8 mouse cellular contexts compared by ENCODE assay signal in genomic region chr15:102692991-102693411, GRCm38 (mm10). TPM values are rescaled to one million over a fixed set of nuclear protein-coding genes. Genes with fewer than 3 reads are reported as not detected.
A peak's percentile ranks its signal among the peaks of the same experiment; 100 is the strongest.
DNase-seq lines count a peak whose midpoint lies in the region; ATAC-seq and TF ChIP-seq lines count a peak whose summit lies in the region.

No protein-coding gene starts in this region.

- 0 out of 2 replicates have a peak, but pooled peaks cover 10% of the 10 kb centered on the region for H3K4me1 ChIP-seq in embryonic facial prominence, embryonic 14.5 days (ENCODE audit: control insufficient read depth, insufficient read depth, low read length)
- peaks cover 22% of the 10 kb centered on the region for H3K4me1 ChIP-seq in heart, embryonic 15.5 days (replicated peaks)
- peaks cover 6% of the 10 kb centered on the region; the same call in 1 of the 2 replicates for H3K4me1 ChIP-seq in kidney, postnatal 0 days (replicated peaks; ENCODE audit: insufficient read depth, low read length)
- H3K4me1 ChIP-seq in liver, embryonic 15.5 days (replicated peaks) = peaks cover 10% of the 10 kb centered on the region

- H3K79me3 ChIP-seq in C2C12 (ENCODE audit: low read depth) = no peaks in the 10 kb centered on the region

- peak overlapping the region; percentile 8 for H3ac ChIP-seq in C2C12 (ENCODE audit: control insufficient read depth, insufficient read length, low read depth)

- WGBS in embryonic facial prominence, embryonic 14.5 days = under 1% methylated on average over 21 of the region's 32 CpGs
- WGBS in heart, embryonic 15.5 days = 0% methylated on average over 32 of the region's 32 CpGs
- under 1% methylated on average over 32 of the region's 32 CpGs for WGBS in kidney, postnatal 0 days
- WGBS in liver, embryonic 15.5 days (ENCODE audit: insufficient replicate concordance) = under 1% methylated on average over 32 of the region's 32 CpGs

- no peak overlapping the region for H3K27ac ChIP-seq in embryonic facial prominence, embryonic 14.5 days (replicated peaks; ENCODE audit: low read depth, low read length)
- no peak overlapping the region for H3K27ac ChIP-seq in heart, embryonic 15.5 days
- H3K27ac ChIP-seq in kidney, postnatal 0 days = no peak overlapping the region
- no peak overlapping the region for H3K27ac ChIP-seq in liver, embryonic 15.5 days (replicated peaks)

- H3K4me3 ChIP-seq in C2C12 (ENCODE audit: insufficient read depth, poor library complexity, severe bottlenecking) = peak overlapping the region; percentile 14
- peak overlapping the region; percentile 41 for H3K4me3 ChIP-seq in embryonic facial prominence, embryonic 14.5 days (ENCODE audit: low read depth, low read length)
- H3K4me3 ChIP-seq in heart, embryonic 15.5 days = peak overlapping the region; percentile 61
- H3K4me3 ChIP-seq in kidney, postnatal 0 days (replicated peaks; ENCODE audit: low read depth, low read length) = peak overlapping the region; percentile 44
- H3K4me3 ChIP-seq in liver, embryonic 15.5 days (replicated peaks) = peak overlapping the region; percentile 45

- no peaks in the 10 kb centered on the region for H3K36me3 ChIP-seq in C2C12 (ENCODE audit: control insufficient read depth, insufficient read depth)
- no peaks in the 10 kb centered on the region for H3K36me3 ChIP-seq in embryonic facial prominence, embryonic 14.5 days (ENCODE audit: control insufficient read depth, insufficient read depth, low read length)
- H3K36me3 ChIP-seq in heart, embryonic 15.5 days = no peaks in the 10 kb centered on the region
- H3K36me3 ChIP-seq in kidney, postnatal 0 days (ENCODE audit: insufficient read depth, low read length) = no peaks in the 10 kb centered on the region
- no peaks in the 10 kb centered on the region for H3K36me3 ChIP-seq in liver, embryonic 15.5 days (replicated peaks)

- peak overlapping the region; percentile 40 for H3K9ac ChIP-seq in embryonic facial prominence, embryonic 14.5 days (ENCODE audit: low read depth, low read length)
- peak overlapping the region; percentile 47 for H3K9ac ChIP-seq in heart, embryonic 15.5 days
- H3K9ac ChIP-seq in kidney, postnatal 0 days (ENCODE audit: low read depth, low read length) = peak overlapping the region; percentile 40; the same call in 1 of the 2 replicates
- no peak overlapping the region for H3K9ac ChIP-seq in liver, embryonic 15.5 days

- H3K27me3 ChIP-seq in C2C12 (ENCODE audit: control insufficient read depth, insufficient read depth, insufficient read length) = peaks cover 42% of the 10 kb centered on the region
- peaks cover 79% of the 10 kb centered on the region for H3K27me3 ChIP-seq in embryonic facial prominence, embryonic 14.5 days (replicated peaks; ENCODE audit: control insufficient read depth, insufficient read depth, low read length)
- H3K27me3 ChIP-seq in heart, embryonic 15.5 days = peaks cover 69% of the 10 kb centered on the region
- H3K27me3 ChIP-seq in kidney, postnatal 0 days (ENCODE audit: insufficient read depth, low read length) = peaks cover 42% of the 10 kb centered on the region
- H3K27me3 ChIP-seq in liver, embryonic 15.5 days = peaks cover 93% of the 10 kb centered on the region

- H3K79me2 ChIP-seq in C2C12 (ENCODE audit: control insufficient read depth, insufficient read depth) = no peaks in the 10 kb centered on the region

- peak; percentile 80 for ATAC-seq in embryonic facial prominence, embryonic 14.5 days (ENCODE audit: low read depth)
- ATAC-seq in heart, embryonic 15.5 days (replicated peaks; ENCODE audit: insufficient number of reproducible peaks, insufficient read depth, low FRiP score, low read depth) = peak; percentile 70; the same call in 1 of the 2 replicates
- ATAC-seq in kidney, postnatal 0 days (replicated peaks; ENCODE audit: low FRiP score, low read depth) = peak; percentile 61; the same call in 1 of the 2 replicates
- no peak for ATAC-seq in liver, embryonic 15.5 days (ENCODE audit: insufficient read depth)

- peak; percentile 74 for DNase-seq in adrenal gland, postnatal 25 days
- peak; percentile 62 for DNase-seq in embryonic facial prominence, embryonic 14.5 days (ENCODE audit: low spot score)
- DNase-seq in kidney, postnatal 0 days (ENCODE audit: low spot score) = peak; percentile 72
- peak; percentile 24 to 61 for DNase-seq in natural killer cell, adult 2 months (ENCODE audit: low spot score in 2 of 2)
- DNase-seq in testis, postnatal 14 days (ENCODE audit: low spot score) = peak; percentile 81

- H3K9me3 ChIP-seq in embryonic facial prominence, embryonic 14.5 days (ENCODE audit: control insufficient read depth, low read length) = no peaks in the 10 kb centered on the region
- no peaks in the 10 kb centered on the region for H3K9me3 ChIP-seq in heart, embryonic 15.5 days (replicated peaks)
- H3K9me3 ChIP-seq in kidney, postnatal 0 days (replicated peaks; ENCODE audit: low read length) = no peaks in the 10 kb centered on the region
- H3K9me3 ChIP-seq in liver, embryonic 15.5 days (replicated peaks) = no peaks in the 10 kb centered on the region

- H3K4me2 ChIP-seq in embryonic facial prominence, embryonic 14.5 days (ENCODE audit: low read depth, low read length) = peak overlapping the region; percentile 65
- H3K4me2 ChIP-seq in heart, embryonic 15.5 days = peak overlapping the region; percentile 95
- peak overlapping the region; percentile 96 for H3K4me2 ChIP-seq in kidney, postnatal 0 days (ENCODE audit: low read length)
- H3K4me2 ChIP-seq in liver, embryonic 15.5 days = peak overlapping the region; percentile 68

- TF ChIP-seq CTCF in C2C12 (IDR thresholded peaks at IDR 0.05; ENCODE audit: control insufficient read depth, insufficient read depth, insufficient read length) = peak; percentile 98
- TF ChIP-seq CTCF in kidney, postnatal 0 days (IDR thresholded peaks at IDR 0.05; ENCODE audit: low read depth) = peak; percentile 82

TF ChIP-seq in C2C12, 6 proteins besides CTCF, POLR2A, EP300 and RAD21:
- no peak for TF ChIP-seq MAX (IDR thresholded peaks at IDR 0.05)
- TF ChIP-seq FOSL1 (IDR thresholded peaks at IDR 0.05; ENCODE audit: insufficient read depth, low read length, poor library complexity, severe bottlenecking) = no peak
- TF ChIP-seq MYOD1 (IDR thresholded peaks at IDR 0.05; ENCODE audit: control insufficient read depth, insufficient read length, low read depth) = no peak
- no peak for TF ChIP-seq USF1 (IDR thresholded peaks at IDR 0.05; ENCODE audit: low read depth)
- TF ChIP-seq CEBPB (IDR thresholded peaks at IDR 0.05; ENCODE audit: low read depth) = no peak
- no peak for TF ChIP-seq MYOG (IDR thresholded peaks at IDR 0.05; ENCODE audit: control insufficient read depth, extremely low read depth, insufficient read length)

RNA-seq across cellular contexts. Expression of gene Atp5g2, which starts 20.8 kb away (rescaled TPM):
- polyA plus RNA-seq in C2C12 (2012; fragmentation: generic; extraction: Trizol) = 933 TPM
- total RNA-seq in adrenal gland, postnatal 25 days (2021) = 13.8 and 32.0 TPM in 2 replicates
- 82.9 and 94.1 TPM in 2 replicates for polyA plus RNA-seq in embryonic facial prominence, embryonic 14.5 days (2014; fragmentation: Nextera tagmentation; extraction: Ambion mirVana)
- polyA plus RNA-seq in heart, embryonic 15.5 days (2015; fragmentation: Nextera tagmentation; extraction: Ambion mirVana) = 58.1 and 78.1 TPM in 2 replicates
- 102 and 110 TPM in 2 replicates for polyA plus RNA-seq in kidney, postnatal 0 days (2015; fragmentation: Nextera tagmentation; extraction: Ambion mirVana)
- 26.9 and 29.4 TPM in 2 replicates for polyA plus RNA-seq in liver, embryonic 15.5 days (2015; fragmentation: Nextera tagmentation; extraction: Ambion mirVana)

RNA-seq across cellular contexts. Expression of gene Calcoco1, which starts 29.0 kb away (rescaled TPM):
- 25.7 TPM for polyA plus RNA-seq in C2C12 (2012; fragmentation: generic; extraction: Trizol)
- total RNA-seq in adrenal gland, postnatal 25 days (2021) = 105 and 147 TPM in 2 replicates
- polyA plus RNA-seq in embryonic facial prominence, embryonic 14.5 days (2014; fragmentation: Nextera tagmentation; extraction: Ambion mirVana) = 51.1 and 51.9 TPM in 2 replicates
- 62.8 and 79.1 TPM in 2 replicates for polyA plus RNA-seq in heart, embryonic 15.5 days (2015; fragmentation: Nextera tagmentation; extraction: Ambion mirVana)
- polyA plus RNA-seq in kidney, postnatal 0 days (2015; fragmentation: Nextera tagmentation; extraction: Ambion mirVana) = 55.2 and 57.5 TPM in 2 replicates
- 12.8 and 14.5 TPM in 2 replicates for polyA plus RNA-seq in liver, embryonic 15.5 days (2015; fragmentation: Nextera tagmentation; extraction: Ambion mirVana)
